Mouse (Mus musculus): ENCODE results near the gene Pyy. TPM values are rescaled to one million over a fixed set of nuclear protein-coding genes. Genes with fewer than 3 reads are reported as not detected.

Pyy gene
- polyA plus RNA-seq, 1 experiment from 2014 or later: not detected

DNA sequence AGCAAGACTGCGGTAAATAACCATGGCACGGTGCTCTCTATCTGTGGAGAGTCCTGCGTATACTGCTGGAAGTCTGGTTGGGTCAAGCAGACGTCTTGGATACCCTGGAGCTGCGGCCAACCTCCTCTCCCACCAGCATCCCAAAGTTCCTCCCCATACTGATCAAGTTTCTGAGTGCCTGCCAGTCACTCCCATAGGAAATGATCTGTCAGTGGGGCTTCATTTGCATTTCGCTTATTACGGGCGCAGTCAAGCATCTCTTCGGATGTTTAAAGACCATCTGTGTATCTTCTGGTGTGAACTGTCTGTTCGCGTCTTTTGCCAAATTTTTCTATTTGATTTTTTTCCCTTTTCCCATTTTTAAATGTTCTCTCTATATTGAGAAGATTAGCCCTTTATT lies 38.0 kb downstream of the Pyy start:
- no peak overlapping the region for H3K4me3 ChIP-seq
- H3K4me2 ChIP-seq: no peak overlapping the region
- H3K9ac ChIP-seq: no peak overlapping the region
- H3K36me3 ChIP-seq: no peaks in the 10 kb centered on the region
- peaks cover 7% of the 10 kb centered on the region for H3K4me1 ChIP-seq (replicated peaks)
- H3K27ac ChIP-seq: no peak overlapping the region
- no peak for ATAC-seq (replicated peaks; ENCODE audit: insufficient number of reproducible peaks, insufficient read depth, low FRiP score, low read depth)
- 0 out of 2 replicates have a peak, but pooled peaks cover 4% of the 10 kb centered on the region for H3K27me3 ChIP-seq
- WGBS: 63% methylated on average over 11 of the region's 11 CpGs
- no peaks in the 10 kb centered on the region for H3K9me3 ChIP-seq (replicated peaks)

DNA sequence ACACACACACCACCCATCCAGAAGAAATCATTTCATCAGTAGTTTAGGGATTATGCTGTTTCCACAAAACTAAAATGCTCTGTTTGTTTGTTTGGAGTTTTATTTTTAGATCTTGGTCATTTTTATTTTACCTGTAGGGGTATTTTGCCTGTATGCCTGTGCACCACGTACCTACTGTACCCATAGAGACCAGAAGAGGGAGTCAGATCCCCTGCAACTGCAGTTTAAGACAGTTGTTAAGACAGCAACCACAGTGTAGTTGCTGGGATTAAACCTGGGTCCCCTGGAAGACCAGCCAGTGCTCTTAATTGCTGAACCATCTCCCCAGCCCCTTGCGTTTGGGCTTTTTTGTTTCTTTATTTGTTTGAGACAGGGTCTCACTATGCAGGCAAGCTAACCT lies 38.7 kb downstream of the Pyy start:
- WGBS: 55% methylated on average over 2 of the region's 2 CpGs
- Histone ChIP-seq H3K27ac (no peak overlapping the region), H3K4me1 (replicated peaks) (peaks cover 7% of the 10 kb centered on the region), H3K36me3 (no peaks in the 10 kb centered on the region), H3K4me2 (no peak overlapping the region), H3K27me3 (0 out of 2 replicates have a peak, but pooled peaks cover 4% of the 10 kb centered on the region), H3K4me3 (no peak overlapping the region), H3K9me3 (replicated peaks) (no peaks in the 10 kb centered on the region), H3K9ac (no peak overlapping the region)
- no peak for ATAC-seq (replicated peaks; ENCODE audit: insufficient number of reproducible peaks, insufficient read depth, low FRiP score, low read depth)

DNA sequence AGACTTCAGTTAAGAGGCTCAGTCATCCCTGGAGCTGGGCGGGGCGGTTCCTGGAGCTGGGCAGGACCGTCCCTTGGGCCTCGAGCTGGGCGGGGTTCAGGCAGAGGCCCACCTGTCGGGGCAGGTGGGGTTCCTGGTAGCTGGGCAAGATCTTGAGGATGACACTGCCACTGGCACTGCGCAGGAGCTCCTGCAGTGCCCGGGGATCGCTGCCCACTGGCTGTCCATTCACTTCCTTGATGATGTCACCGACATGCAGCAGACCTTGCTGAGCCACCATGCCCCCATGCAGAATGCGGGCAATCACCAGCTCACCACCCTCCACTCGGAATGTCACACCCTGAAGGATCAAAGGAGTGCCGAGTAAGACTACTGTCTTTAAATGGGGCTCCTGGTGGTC lies 44.6 kb downstream of the Pyy start:
- Histone ChIP-seq H3K4me3 (no peak overlapping the region), H3K9ac (no peak overlapping the region), H3K27me3 (peaks cover 10% of the 10 kb centered on the region; the same call in 1 of the 2 replicates), H3K9me3 (replicated peaks) (no peaks in the 10 kb centered on the region), H3K36me3 (peaks cover 4% of the 10 kb centered on the region; the same call in 1 of the 2 replicates), H3K4me2 (no peak overlapping the region), H3K4me1 (replicated peaks) (peaks cover 7% of the 10 kb centered on the region), H3K27ac (no peak overlapping the region)
- WGBS: 73% methylated on average over 13 of the region's 13 CpGs
- no peak for ATAC-seq (replicated peaks; ENCODE audit: insufficient number of reproducible peaks, insufficient read depth, low FRiP score, low read depth)

DNA sequence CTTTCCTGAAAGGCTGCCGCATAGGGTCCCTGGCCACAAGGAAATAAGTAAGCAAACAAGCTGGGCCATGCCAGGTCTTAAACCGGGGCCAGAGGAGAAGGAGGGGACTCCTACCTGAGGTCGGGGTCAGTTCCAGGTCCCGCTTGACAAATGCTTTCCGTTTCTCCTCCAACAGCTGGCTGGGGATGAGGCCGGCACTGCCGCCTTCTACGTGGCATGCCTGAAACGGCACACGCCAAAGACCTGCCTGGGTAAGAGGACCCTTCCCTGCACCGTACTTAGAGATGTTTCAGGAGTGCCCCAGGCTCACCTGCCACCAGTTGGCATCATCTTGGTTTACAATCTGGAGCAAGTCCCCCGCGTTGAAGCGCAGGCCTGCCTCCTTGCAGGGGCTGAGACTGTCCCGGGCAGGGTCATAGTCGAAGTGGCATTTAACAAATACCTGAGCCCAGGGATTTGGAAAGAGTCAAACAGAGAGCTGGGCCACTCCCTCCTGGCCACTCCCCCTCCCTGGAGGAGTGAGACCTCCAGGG lies 45.6 kb downstream of the Pyy start:
- H3K9ac ChIP-seq: no peak overlapping the region
- H3K4me3 ChIP-seq: no peak overlapping the region
- H3K4me2 ChIP-seq: no peak overlapping the region
- H3K4me1 ChIP-seq (replicated peaks): peaks cover 7% of the 10 kb centered on the region
- peaks cover 4% of the 10 kb centered on the region; the same call in 1 of the 2 replicates for H3K36me3 ChIP-seq
- no peak overlapping the region for H3K27ac ChIP-seq
- no peaks in the 10 kb centered on the region for H3K9me3 ChIP-seq (replicated peaks)
- H3K27me3 ChIP-seq: peaks cover 10% of the 10 kb centered on the region; the same call in 1 of the 2 replicates
- no peak for ATAC-seq (replicated peaks; ENCODE audit: insufficient number of reproducible peaks, insufficient read depth, low FRiP score, low read depth)
- 45% methylated on average over 16 of the region's 16 CpGs for WGBS

DNA sequence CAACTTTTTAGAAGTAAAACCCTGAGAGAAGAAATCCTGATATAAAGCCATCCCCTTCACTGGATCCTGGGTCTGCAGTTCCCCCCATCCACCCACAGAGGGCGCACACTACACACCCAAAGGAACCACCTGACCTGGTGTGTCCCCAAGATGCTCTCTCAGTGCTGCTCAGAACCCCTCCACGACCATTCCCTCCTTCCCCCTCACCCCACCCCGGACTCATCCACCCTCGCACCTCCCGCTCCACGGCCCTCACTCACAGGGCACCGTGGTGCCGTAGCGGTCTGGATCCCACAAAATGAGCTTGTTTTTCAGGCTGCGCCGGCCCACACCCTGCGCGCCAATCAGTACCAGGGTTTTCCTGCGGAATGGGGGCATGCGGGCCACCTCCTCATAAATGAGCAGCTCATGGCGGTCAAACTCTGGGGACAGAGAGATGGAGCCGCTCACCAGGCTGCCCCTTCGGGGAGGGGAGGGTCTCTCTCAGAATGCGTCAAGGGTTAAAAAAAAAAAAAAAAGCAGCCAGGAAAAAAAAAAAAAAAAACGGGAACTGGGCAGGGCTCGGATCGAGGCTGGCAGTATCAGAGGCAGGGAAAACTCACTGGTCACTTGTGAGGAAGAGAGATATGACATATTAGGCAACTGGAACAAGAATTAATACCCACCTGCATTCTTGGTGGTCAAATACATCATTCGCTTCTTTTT lies 46.2 kb downstream of the Pyy start:
- H3K9ac ChIP-seq: 0 out of 2 replicates have a peak overlapping the region, but pooled peaks have one; percentile 44
- peak; percentile 54; the same call in 1 of the 2 replicates for ATAC-seq (replicated peaks; ENCODE audit: insufficient number of reproducible peaks, insufficient read depth, low FRiP score, low read depth)
- H3K4me3 ChIP-seq: peak overlapping the region; percentile 45
- no peak overlapping the region for H3K27ac ChIP-seq
- peak overlapping the region; percentile 86 for H3K4me2 ChIP-seq
- no peaks in the 10 kb centered on the region for H3K9me3 ChIP-seq (replicated peaks)
- H3K36me3 ChIP-seq: peaks cover 4% of the 10 kb centered on the region; the same call in 1 of the 2 replicates
- 6% methylated on average over 23 of the region's 23 CpGs for WGBS
- peaks cover 10% of the 10 kb centered on the region; the same call in 1 of the 2 replicates for H3K27me3 ChIP-seq
- peaks cover 7% of the 10 kb centered on the region for H3K4me1 ChIP-seq (replicated peaks)

Other genes starting within 250 kb of the Pyy start
- 15.7 and 19.8 TPM in 2 replicates for gene Meox1, start 213.5 kb downstream of the Pyy start, polyA plus RNA-seq (2015; fragmentation: Nextera tagmentation; extraction: Ambion mirVana)
- gene Sost, start 140.8 kb downstream of the Pyy start, polyA plus RNA-seq (2015; fragmentation: Nextera tagmentation; extraction: Ambion mirVana): 3.9 and 4.4 TPM in 2 replicates
- gene Cfap97d1, start 123.6 kb downstream of the Pyy start, polyA plus RNA-seq (2015; fragmentation: Nextera tagmentation; extraction: Ambion mirVana): not detected in 2 replicates
- gene Dusp3, start 120.8 kb downstream of the Pyy start, polyA plus RNA-seq (2015; fragmentation: Nextera tagmentation; extraction: Ambion mirVana): 50.4 and 56.7 TPM in 2 replicates
- gene Mpp3, start 79.4 kb downstream of the Pyy start, polyA plus RNA-seq (2015; fragmentation: Nextera tagmentation; extraction: Ambion mirVana): 2.9 and 3.6 TPM in 2 replicates
- gene Cd300lg, start 66.3 kb downstream of the Pyy start, polyA plus RNA-seq (2015; fragmentation: Nextera tagmentation; extraction: Ambion mirVana): 7.2 and 8.4 TPM in 2 replicates
- 6.0 and 9.3 TPM in 2 replicates for gene Mpp2, start 19.3 kb downstream of the Pyy start, polyA plus RNA-seq (2015; fragmentation: Nextera tagmentation; extraction: Ambion mirVana)
- not detected in 2 replicates for gene Ppy, start 6.5 kb downstream of the Pyy start, polyA plus RNA-seq (2015; fragmentation: Nextera tagmentation; extraction: Ambion mirVana)
- 0.24 TPM in 1 of 2 replicates, not detected in the other for gene Nags, start 37.7 kb upstream of the Pyy start, polyA plus RNA-seq (2015; fragmentation: Nextera tagmentation; extraction: Ambion mirVana)
- gene Tmem101, start 48.6 kb upstream of the Pyy start, polyA plus RNA-seq (2015; fragmentation: Nextera tagmentation; extraction: Ambion mirVana): 30.6 and 35.9 TPM in 2 replicates
- 74.6 and 83.4 TPM in 2 replicates for gene Lsm12, start 77.5 kb upstream of the Pyy start, polyA plus RNA-seq (2015; fragmentation: Nextera tagmentation; extraction: Ambion mirVana)
- gene G6pc3, start 81.8 kb upstream of the Pyy start, polyA plus RNA-seq (2015; fragmentation: Nextera tagmentation; extraction: Ambion mirVana): 20.9 and 23.3 TPM in 2 replicates
- 76.7 and 86.8 TPM in 2 replicates for gene Hdac5, start 122.3 kb upstream of the Pyy start, polyA plus RNA-seq (2015; fragmentation: Nextera tagmentation; extraction: Ambion mirVana)
- 8.3 and 12.7 TPM in 2 replicates for gene BC030867, start 141.1 kb upstream of the Pyy start, polyA plus RNA-seq (2015; fragmentation: Nextera tagmentation; extraction: Ambion mirVana)
- gene Asb16, start 160.9 kb upstream of the Pyy start, polyA plus RNA-seq (2015; fragmentation: Nextera tagmentation; extraction: Ambion mirVana): 0.05 and 0.06 TPM in 2 replicates
- 36.4 and 43.1 TPM in 2 replicates for gene Tmub2, start 177.1 kb upstream of the Pyy start, polyA plus RNA-seq (2015; fragmentation: Nextera tagmentation; extraction: Ambion mirVana)
- 6.8 and 8.9 TPM in 2 replicates for gene Atxn7l3, start 188.8 kb upstream of the Pyy start, polyA plus RNA-seq (2015; fragmentation: Nextera tagmentation; extraction: Ambion mirVana)
- 51.0 and 60.2 TPM in 2 replicates for gene Ubtf, start 211.9 kb upstream of the Pyy start, polyA plus RNA-seq (2015; fragmentation: Nextera tagmentation; extraction: Ambion mirVana)